Mouse (Mus musculus) ES-Bruce4 (cell line): ENCODE data around the gene Szt2. TPM values are rescaled to one million over a fixed set of nuclear protein-coding genes. Genes with fewer than 3 reads are reported as not detected.

Experiments used
- H3K27ac ChIP-seq: 2 replicates; pipeline ENCODE4 v1.5.1; 2012; ENCODE audit warnings: low read length, inconsistent platforms; ENCODE audit not compliant: insufficient read depth
- H3K27me3 ChIP-seq: 2 replicates; pipeline ENCODE4 v1.6.1; 2012; ENCODE audit warnings: mild to moderate bottlenecking, low read length, inconsistent platforms; ENCODE audit not compliant: control insufficient read depth, poor library complexity, insufficient read depth, severe bottlenecking
- H3K36me3 ChIP-seq: 2 replicates; pipeline ENCODE4 v1.6.1; 2012; ENCODE audit warnings: inconsistent platforms, mild to moderate bottlenecking, low read length, moderate library complexity; ENCODE audit not compliant: control insufficient read depth, poor library complexity, insufficient read depth, severe bottlenecking
- H3K4me1 ChIP-seq: one replicate; pipeline ENCODE4 v1.8.1; 2011; ENCODE audit warnings: low read length; ENCODE audit not compliant: control insufficient read depth, insufficient read depth
- H3K4me3 ChIP-seq: 2 replicates; pipeline ENCODE4 v1.5.1; 2011; ENCODE audit warnings: low read depth, mild to moderate bottlenecking, low read length
- H3K9ac ChIP-seq: 2 replicates; pipeline ENCODE4 v1.6.1; 2012; ENCODE audit warnings: low read depth, mild to moderate bottlenecking, inconsistent platforms; ENCODE audit not compliant: poor library complexity, severe bottlenecking
- H3K9me3 ChIP-seq: replicated peaks from 2 replicates; pipeline ENCODE4 v1.6.1; 2012; ENCODE audit warnings: mild to moderate bottlenecking, low read length, inconsistent platforms; ENCODE audit not compliant: control insufficient read depth, poor library complexity, insufficient read depth, severe bottlenecking
- CTCF ChIP-seq: IDR thresholded peaks from one replicate; pipeline ENCODE4 v1.8.1; 2011; ENCODE audit warnings: low read depth, low read length
- EP300 ChIP-seq: IDR thresholded peaks from 2 replicates; pipeline ENCODE4 v1.6.1; 2011; ENCODE audit warnings: low read depth, low read length; ENCODE audit not compliant: insufficient read depth
- POLR2A ChIP-seq: IDR thresholded peaks from one replicate; pipeline ENCODE4 v1.8.1; 2011; ENCODE audit warnings: low read length; ENCODE audit not compliant: insufficient read depth
- polyA plus RNA-seq: library from polyadenylated mRNA; stranded (reverse); fragments of >200 nt; gene quantifications from 2 replicates; pipeline ENCODE4 v1.2.4, GENCODE M21; 2011; ENCODE audit warnings: low read depth; ENCODE audit not compliant: missing spikeins, insufficient read depth, insufficient read length

The Szt2 gene
- polyA plus RNA-seq, 1 experiment: 17.2 TPM

GRCm38 (mm10) chr4:118437829-118438253 is 28.8 kb upstream of the Szt2 start:
- Histone ChIP-seq H3K4me3 (peak overlapping the region; percentile 79), H3K9me3 (no peaks in the 10 kb centered on the region), H3K36me3 (peaks cover 27% of the 10 kb centered on the region), H3K4me1 (peaks cover 3% of the 10 kb centered on the region), H3K27ac (peak overlapping the region; percentile 90), H3K9ac (peak overlapping the region; percentile 77), H3K27me3 (no peaks in the 10 kb centered on the region)
- TF ChIP-seq POLR2A (no peak), EP300 (no peak), CTCF (no peak)

- H3K9me3 ChIP-seq: no peaks in the 10 kb centered on the region
- peak within 1 kb of the TSS; percentile 77 for H3K9ac ChIP-seq
- peaks cover 3% of the 10 kb centered on the region for H3K4me1 ChIP-seq
- peak within 1 kb of the TSS; percentile 90 for H3K27ac ChIP-seq
- H3K27me3 ChIP-seq: no peaks in the 10 kb centered on the region
- peaks cover 35% of the 10 kb centered on the region for H3K36me3 ChIP-seq
- TF ChIP-seq EP300 (no peak), POLR2A (peak; percentile 91), CTCF (no peak)
- peak within 1 kb of the TSS; percentile 79 for H3K4me3 ChIP-seq
These were observed 27.9 kb upstream of the Szt2 start, which contains the start of gene Cdc20 for GRCm38 (mm10) chr4:118436820-118437603. Cdc20 (minus strand) TSS chr4:118437352.

- no peak overlapping the region for H3K9ac ChIP-seq
- H3K4me3 ChIP-seq: no peak overlapping the region
- no peaks in the 10 kb centered on the region for H3K9me3 ChIP-seq
- TF ChIP-seq EP300 (no peak), POLR2A (no peak), CTCF (no peak)
- H3K27me3 ChIP-seq: no peaks in the 10 kb centered on the region
- H3K27ac ChIP-seq: no peak overlapping the region
- H3K36me3 ChIP-seq: peaks cover 46% of the 10 kb centered on the region
- H3K4me1 ChIP-seq: peaks cover 6% of the 10 kb centered on the region
These were observed 23.3 kb upstream of the Szt2 start for GRCm38 (mm10) chr4:118432332-118432731.

GRCm38 (mm10) chr4:118429215-118429895 is 20.3 kb upstream of the Szt2 start:
- H3K36me3 ChIP-seq: peaks cover 33% of the 10 kb centered on the region
- no peak overlapping the region for H3K4me3 ChIP-seq
- no peak overlapping the region for H3K27ac ChIP-seq
- peaks cover 3% of the 10 kb centered on the region for H3K4me1 ChIP-seq
- no peak overlapping the region for H3K9ac ChIP-seq
- no peaks in the 10 kb centered on the region for H3K27me3 ChIP-seq
- TF ChIP-seq POLR2A: no peak
- TF ChIP-seq EP300: no peak
- TF ChIP-seq CTCF: no peak
- H3K9me3 ChIP-seq: no peaks in the 10 kb centered on the region

GRCm38 (mm10) chr4:118428531-118429214 is 19.6 kb upstream of the Szt2 start:
- Histone ChIP-seq H3K27me3 (no peaks in the 10 kb centered on the region), H3K9ac (peak overlapping the region; percentile 57), H3K27ac (no peak overlapping the region), H3K4me1 (peaks cover 3% of the 10 kb centered on the region), H3K4me3 (peak overlapping the region; percentile 79), H3K9me3 (no peaks in the 10 kb centered on the region), H3K36me3 (peaks cover 26% of the 10 kb centered on the region)
- no peak for TF ChIP-seq CTCF
- no peak for TF ChIP-seq POLR2A
- no peak for TF ChIP-seq EP300
